Mouse (Mus musculus): ENCODE results near the gene Rnf113a2.

Rnf113a2 gene

GRCm38 (mm10) chr12:84407874-84408818, 8.8 kb upstream of the Rnf113a2 start:
- DNase-seq (ENCODE audit: low spot score) = no peak

DNA sequence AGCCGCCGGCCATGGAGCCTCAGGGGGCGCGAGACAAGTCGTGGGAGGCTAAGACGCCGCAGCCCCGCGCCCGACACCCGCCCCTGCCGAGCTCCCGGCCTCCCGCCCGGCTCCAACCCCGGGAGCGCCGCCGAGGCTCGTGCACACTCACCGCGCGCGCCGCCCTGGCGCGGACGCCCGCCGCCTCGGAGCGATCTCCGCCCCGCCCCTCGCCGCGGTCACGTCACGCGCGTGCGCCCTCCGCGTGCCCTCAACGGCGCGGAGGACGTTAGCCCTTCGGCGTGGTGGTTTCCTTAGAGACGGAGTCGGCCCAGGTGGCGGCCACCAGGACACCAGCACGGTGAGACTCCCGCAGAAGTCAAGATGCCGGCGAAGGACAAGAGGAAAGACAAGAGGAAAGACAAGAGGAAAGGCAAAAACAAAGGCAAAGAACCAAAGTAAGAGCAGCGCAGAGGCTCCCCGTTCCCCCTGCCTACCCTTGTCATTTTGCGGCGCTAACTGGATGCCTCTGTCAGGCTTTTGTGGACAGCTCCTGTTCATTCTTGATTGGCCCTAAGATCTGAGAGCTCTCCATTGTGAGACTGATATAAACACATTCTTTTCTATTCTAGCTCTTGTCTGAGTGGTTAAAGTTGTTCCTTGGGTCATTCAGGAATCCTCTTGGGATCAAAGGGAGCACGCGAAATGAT, 8.0 kb upstream of the Rnf113a2 start, which contains the start of the genes Entpd5 and Bbof1:
TSS of gene Entpd5 (minus strand) at position 211 of the 689 bp plus-strand sequence.
TSS of gene Bbof1 (plus strand) at position 253 of the 689 bp plus-strand sequence.
- peak; percentile 84 for DNase-seq (ENCODE audit: low spot score)

GRCm38 (mm10) chr12:84417605-84417922, 568 bp downstream of the Rnf113a2 start:
- no peak for DNase-seq (ENCODE audit: low spot score)

- no peak for DNase-seq (ENCODE audit: low spot score)
Observed at GRCm38 (mm10) chr12:84423990-84424389, 7.0 kb downstream of the Rnf113a2 start.

- no peak for DNase-seq (ENCODE audit: low spot score)
Observed at GRCm38 (mm10) chr12:84429825-84430224, 12.8 kb downstream of the Rnf113a2 start.

DNA sequence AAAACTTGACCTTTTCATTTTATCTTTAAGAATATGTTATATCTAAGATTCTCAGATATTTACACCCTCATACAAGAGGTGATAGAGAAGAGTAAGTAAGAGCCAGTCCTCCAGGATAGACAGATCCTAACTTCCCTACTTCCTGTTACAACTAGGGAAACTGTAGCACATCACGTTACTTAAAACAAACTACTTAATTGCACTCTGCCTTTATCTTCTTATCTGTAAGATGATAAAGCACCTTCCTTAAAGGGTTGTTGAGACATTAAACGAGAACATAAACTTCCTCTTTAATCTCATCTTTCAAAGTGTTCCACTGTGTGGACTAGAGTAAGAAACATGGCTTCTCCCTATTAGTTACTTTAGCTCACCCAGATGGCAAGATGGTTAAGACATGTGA, 21.7 kb downstream of the Rnf113a2 start:
- DNase-seq (ENCODE audit: low spot score) = no peak

DNA sequence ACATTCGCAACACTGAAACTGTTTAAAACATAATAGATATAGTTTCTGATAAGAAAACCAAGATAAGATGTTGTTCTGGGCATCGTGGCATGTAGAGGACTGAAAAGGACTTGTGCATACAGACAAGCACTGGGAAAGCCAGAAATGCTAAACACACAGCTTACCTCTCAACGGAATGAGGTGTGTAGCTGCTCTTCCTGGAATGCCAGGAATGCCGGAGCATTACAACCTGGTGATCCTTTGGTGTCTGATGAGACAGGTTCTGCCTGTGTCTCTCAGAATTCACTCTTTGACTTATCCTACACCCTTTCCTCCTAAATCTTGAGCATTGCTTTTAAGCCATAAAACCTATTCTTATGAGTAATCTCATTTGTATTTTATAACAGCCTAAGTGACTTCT, 25.5 kb downstream of the Rnf113a2 start:
- no peak for DNase-seq (ENCODE audit: low spot score)

GRCm38 (mm10) chr12:84447386-84447785, 30.4 kb downstream of the Rnf113a2 start:
- DNase-seq (ENCODE audit: low spot score) = no peak

- DNase-seq (ENCODE audit: low spot score) = no peak
Observed at GRCm38 (mm10) chr12:84448181-84448580, 31.2 kb downstream of the Rnf113a2 start.

DNA sequence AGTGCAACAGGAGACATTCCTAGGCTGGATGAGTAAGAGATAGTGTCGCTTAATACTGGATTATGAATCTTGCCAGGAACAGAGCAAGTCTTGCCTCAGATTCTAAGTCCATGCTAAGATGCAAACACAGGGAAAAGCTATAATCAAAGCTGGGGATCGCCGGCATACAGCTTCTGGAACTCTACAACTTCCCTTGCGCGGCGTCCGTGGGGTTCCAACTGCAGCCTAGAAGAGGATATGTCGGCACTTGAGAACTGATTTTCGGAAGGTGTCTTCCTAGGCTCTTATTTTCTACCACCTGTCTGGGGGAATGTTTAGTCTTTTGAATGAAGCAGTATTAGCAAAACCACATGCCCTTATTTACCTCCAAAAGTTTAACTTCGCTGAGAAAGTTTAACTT, 32.9 kb downstream of the Rnf113a2 start:
- no peak for DNase-seq (ENCODE audit: low spot score)

DNA sequence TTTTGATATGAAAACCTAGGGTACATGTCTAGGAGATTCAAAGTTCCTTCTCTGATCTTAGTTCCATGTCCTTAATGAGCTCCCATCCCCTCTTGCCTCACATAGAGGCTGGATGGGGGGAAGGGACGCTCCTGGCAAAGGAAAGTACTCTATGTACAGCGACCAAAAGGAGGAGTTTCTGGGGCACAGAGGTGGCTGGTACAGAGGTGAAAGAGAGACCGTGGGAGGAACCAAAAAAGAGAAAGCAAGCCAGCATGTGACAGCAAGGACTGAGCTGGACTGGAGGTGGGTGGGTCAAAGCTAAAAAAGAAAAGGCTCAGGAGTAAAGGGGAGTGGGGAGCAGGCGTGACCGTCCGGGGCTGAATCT, 33.3 kb downstream of the Rnf113a2 start:
- peak; percentile 9 for DNase-seq (ENCODE audit: low spot score)

GRCm38 (mm10) chr12:84450718-84451646, 34.0 kb downstream of the Rnf113a2 start, which contains the start of the genes Aldh6a1 and Lin52:
Aldh6a1 (minus strand) TSS chr12:84451004.
Lin52 (plus strand) TSS chr12:84451422.
- DNase-seq (ENCODE audit: low spot score) = peak; percentile 77

- DNase-seq (ENCODE audit: low spot score) = no peak
Observed at GRCm38 (mm10) chr12:84451801-84452200, 34.8 kb downstream of the Rnf113a2 start.

- DNase-seq (ENCODE audit: low spot score) = no peak
Observed at GRCm38 (mm10) chr12:84456911-84457310, 39.9 kb downstream of the Rnf113a2 start.

- no peak for DNase-seq (ENCODE audit: low spot score)
Observed at GRCm38 (mm10) chr12:84459845-84460244, 42.8 kb downstream of the Rnf113a2 start.

- no peak for DNase-seq (ENCODE audit: low spot score)
Observed at GRCm38 (mm10) chr12:84461416-84461815, 44.4 kb downstream of the Rnf113a2 start.

DNA sequence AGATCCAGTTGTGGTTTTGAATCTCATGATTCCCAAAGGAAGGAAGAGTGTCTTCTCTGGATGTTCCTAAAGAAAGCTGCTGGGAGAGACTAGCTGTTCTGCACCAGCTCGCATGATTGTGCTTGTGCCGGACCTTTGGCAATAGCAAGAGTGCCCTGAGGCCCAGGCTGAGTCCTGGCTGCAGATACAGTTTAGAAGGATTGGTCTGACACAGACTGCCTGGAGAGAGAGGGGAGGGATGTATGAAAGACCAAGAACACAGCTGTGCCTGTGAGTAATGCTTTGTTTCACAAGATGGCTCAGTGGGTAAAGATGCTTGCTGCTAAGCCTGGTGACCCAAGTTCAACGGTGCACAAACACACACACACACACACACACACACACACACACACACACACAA, 45.9 kb downstream of the Rnf113a2 start:
- no peak for DNase-seq (ENCODE audit: low spot score)
